17 mouse cellular contexts compared by ENCODE assay signal in the genomic region with DNA sequence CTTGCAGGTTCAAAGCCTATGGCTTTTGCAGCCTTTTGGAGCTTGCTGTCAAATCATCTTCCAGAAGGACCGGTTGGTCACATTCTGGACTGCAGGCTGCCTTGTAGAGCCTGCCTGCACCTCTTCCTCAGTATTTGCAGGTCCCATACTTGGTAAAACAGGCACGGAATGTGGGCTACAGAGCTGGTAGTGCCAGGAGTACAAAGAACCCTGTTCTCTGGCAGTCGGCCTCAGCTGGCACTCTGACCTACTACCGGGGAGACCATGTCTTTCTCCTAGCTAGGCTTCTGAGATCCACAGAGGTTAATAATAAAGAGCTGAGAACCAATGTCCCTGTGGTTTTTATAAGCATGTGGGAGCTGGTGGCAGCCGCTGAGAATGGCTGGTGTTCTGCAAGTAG. TPM values are rescaled to one million over a fixed set of nuclear protein-coding genes. Genes with fewer than 3 reads are reported as not detected.
DNase-seq lines count a peak whose midpoint lies in the region; ATAC-seq lines count a peak whose summit lies in the region.
"Had no signal": no experiment of that assay in that cellular context is flagged by ENCODE, and none has a peak within 500 bp of the region (broad histone marks: within the 10 kb centered on the region; RNA-seq: fewer than 3 reads in every experiment).

No protein-coding gene starts in this region.

- H3K27ac ChIP-seq in heart, embryonic 12.5 days (ENCODE audit: poor library complexity, severe bottlenecking): no peak overlapping the region
- no peak overlapping the region for H3K27ac ChIP-seq in kidney, embryonic 14.5 days (ENCODE audit: low read depth, low read length)
- H3K27ac ChIP-seq: heart, embryonic 15.5 days; hindbrain, embryonic 15.5 days; kidney, postnatal 0 days; macrophage; stomach, embryonic 15.5 days had no signal

- no peaks in the 10 kb centered on the region for H3K4me1 ChIP-seq in heart, embryonic 12.5 days (replicated peaks)
- no peaks in the 10 kb centered on the region for H3K4me1 ChIP-seq in kidney, embryonic 14.5 days (ENCODE audit: control insufficient read depth, insufficient read depth, low read length)
- H3K4me1 ChIP-seq: heart, embryonic 15.5 days; hindbrain, embryonic 15.5 days; stomach, embryonic 15.5 days had no signal

- H3K4me3 ChIP-seq in heart, embryonic 12.5 days: no peak overlapping the region
- H3K4me3 ChIP-seq in kidney, embryonic 14.5 days (ENCODE audit: low read length): no peak overlapping the region
- H3K4me3 ChIP-seq: heart, embryonic 15.5 days; hindbrain, embryonic 15.5 days; stomach, embryonic 15.5 days had no signal

- DNase-seq in heart, adult 8-10 months (ENCODE audit: low spot score): peak; percentile 16
- DNase-seq in kidney, adult 8-10 months: peak; percentile 62 to 63
- peak; percentile 33 for DNase-seq in right cerebral cortex, postnatal 4 days
- no peak for DNase-seq in right cerebral cortex, postnatal 14 days
- DNase-seq: left cerebral cortex, postnatal 4 days; lung, embryonic 14.5 days; midbrain, embryonic 14.5 days; thymus, adult 2 months had no signal

- no peak for ATAC-seq in heart, embryonic 12.5 days (ENCODE audit: insufficient number of reproducible peaks, low FRiP score)
- ATAC-seq in kidney, embryonic 14.5 days (ENCODE audit: low FRiP score, low TSS enrichment): no peak
- no peak for ATAC-seq in granulocyte monocyte progenitor cell, adult 5-6 weeks (replicated peaks; ENCODE audit: poor library complexity, severe bottlenecking)

- H3K9me3 ChIP-seq in heart, embryonic 12.5 days (replicated peaks): no peaks in the 10 kb centered on the region; the same call in 1 of the 2 replicates
- no peaks in the 10 kb centered on the region for H3K9me3 ChIP-seq in kidney, embryonic 14.5 days (ENCODE audit: control insufficient read depth, low read length)
- H3K9me3 ChIP-seq: heart, embryonic 15.5 days; hindbrain, embryonic 15.5 days; stomach, embryonic 15.5 days had no signal

- H3K27me3 ChIP-seq in heart, embryonic 12.5 days (replicated peaks): no peaks in the 10 kb centered on the region
- no peaks in the 10 kb centered on the region for H3K27me3 ChIP-seq in kidney, embryonic 14.5 days (ENCODE audit: control insufficient read depth, insufficient read depth, low read length)
- H3K27me3 ChIP-seq: heart, embryonic 15.5 days; hindbrain, embryonic 15.5 days; stomach, embryonic 15.5 days had no signal

- WGBS in heart, embryonic 12.5 days: 76% methylated on average over 5 of the region's 5 CpGs
- WGBS in kidney, embryonic 14.5 days: 78% methylated on average over 5 of the region's 5 CpGs

- H3K4me2 ChIP-seq in heart, embryonic 12.5 days: no peak overlapping the region
- no peak overlapping the region for H3K4me2 ChIP-seq in kidney, embryonic 14.5 days (replicated peaks; ENCODE audit: low read depth, low read length)
- H3K4me2 ChIP-seq: heart, embryonic 15.5 days; hindbrain, embryonic 15.5 days; liver, embryonic 11.5 days; lung, embryonic 14.5 days; stomach, embryonic 15.5 days had no signal

- H3K9ac ChIP-seq in heart, embryonic 12.5 days: no peak overlapping the region
- H3K9ac ChIP-seq in kidney, embryonic 14.5 days (ENCODE audit: low read depth, low read length): no peak overlapping the region
- H3K9ac ChIP-seq: heart, embryonic 15.5 days; hindbrain, embryonic 15.5 days; lung, embryonic 14.5 days; stomach, embryonic 15.5 days had no signal

- H3K36me3 ChIP-seq in heart, embryonic 12.5 days: no peaks in the 10 kb centered on the region
- no peaks in the 10 kb centered on the region for H3K36me3 ChIP-seq in kidney, embryonic 14.5 days (ENCODE audit: control insufficient read depth, insufficient read depth, low read length)
- H3K36me3 ChIP-seq: heart, embryonic 15.5 days; hindbrain, embryonic 15.5 days; stomach, embryonic 15.5 days had no signal

RNA-seq across cellular contexts. Expression of a gene that starts 8.4 kb away (rescaled TPM):
- total RNA-seq in heart, adult 8-10 months (2022): 100 to 1,000 TPM; 129 to 140 (median 133) TPM
- polyA plus RNA-seq in heart, embryonic 12.5 days (2016; fragmentation: Nextera tagmentation; extraction: Ambion mirVana): 70.3 and 72.8 TPM in 2 replicates
- polyA plus RNA-seq in kidney, embryonic 14.5 days (2014; fragmentation: Nextera tagmentation; extraction: Ambion mirVana): 29.0 and 30.3 TPM in 2 replicates
- 20.6 and 24.2 TPM in 2 replicates for total RNA-seq in granulocyte monocyte progenitor cell, adult 5-6 weeks (2014; fragmentation: Nextera tagmentation)
- 5.0 and 9.7 TPM in 2 replicates for total RNA-seq in granulocyte monocyte progenitor cell, adult 5-6 weeks (2017)

Comparison
In these comparisons a context has a peak if more than half of its experiments do, and no peak if none do; other contexts are left out.
1. RNA of a gene that starts 8.4 kb away (total RNA-seq): 129 to 140 TPM in heart, adult 8-10 months; 5.0 to 24.2 TPM in granulocyte monocyte progenitor cell, adult 5-6 weeks; every median in the first group is over 4 times any median in the second.